Mouse (Mus musculus) bone marrow, adult 2 months (tissue): Measurements from ENCODE around the gene Dtx3.

Experiments
- CTCF ChIP-seq: fragments of 200-500 bp; IDR thresholded peaks from 2 replicates; pipeline ENCODE4 v1.5.1; 2011; ENCODE audit warnings: low read length, control low read depth; ENCODE audit not compliant: control insufficient read depth, insufficient read depth
- POLR2A ChIP-seq: fragments of 200-500 bp; IDR thresholded peaks from 2 replicates; pipeline ENCODE4 v1.6.1; 2011; ENCODE audit warnings: low read depth, mild to moderate bottlenecking, control low read depth, low read length, borderline replicate concordance; ENCODE audit not compliant: control insufficient read depth

DNA sequence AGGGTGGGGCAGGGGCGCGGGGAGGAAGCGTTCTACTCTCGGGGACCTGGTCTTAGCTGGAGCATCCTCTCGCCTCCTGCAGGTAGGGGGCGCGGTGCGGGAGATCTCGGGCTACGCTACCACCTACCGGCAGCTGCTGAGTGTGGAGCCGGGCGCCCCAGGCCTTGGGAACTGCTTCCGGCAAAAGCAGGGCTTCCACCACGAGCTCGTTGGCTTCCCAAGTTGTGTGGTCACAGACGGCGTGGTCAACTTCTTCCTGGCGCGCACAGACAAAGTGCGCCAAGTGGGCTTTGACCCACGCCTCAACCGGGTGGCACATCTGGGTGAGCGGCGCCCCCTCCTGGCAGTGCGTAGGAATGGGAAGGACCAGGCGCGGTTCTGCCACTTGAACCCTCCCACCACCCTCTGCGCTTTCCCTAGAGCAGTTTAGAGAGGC lies 24.7 kb downstream of the Dtx3 start:
- TF ChIP-seq POLR2A (peak; percentile 35; the same call in 1 of the 2 replicates), CTCF (peak; percentile 94)
